Mouse (Mus musculus): ENCODE data around the gene Setdb2.

The Setdb2 gene

DNA sequence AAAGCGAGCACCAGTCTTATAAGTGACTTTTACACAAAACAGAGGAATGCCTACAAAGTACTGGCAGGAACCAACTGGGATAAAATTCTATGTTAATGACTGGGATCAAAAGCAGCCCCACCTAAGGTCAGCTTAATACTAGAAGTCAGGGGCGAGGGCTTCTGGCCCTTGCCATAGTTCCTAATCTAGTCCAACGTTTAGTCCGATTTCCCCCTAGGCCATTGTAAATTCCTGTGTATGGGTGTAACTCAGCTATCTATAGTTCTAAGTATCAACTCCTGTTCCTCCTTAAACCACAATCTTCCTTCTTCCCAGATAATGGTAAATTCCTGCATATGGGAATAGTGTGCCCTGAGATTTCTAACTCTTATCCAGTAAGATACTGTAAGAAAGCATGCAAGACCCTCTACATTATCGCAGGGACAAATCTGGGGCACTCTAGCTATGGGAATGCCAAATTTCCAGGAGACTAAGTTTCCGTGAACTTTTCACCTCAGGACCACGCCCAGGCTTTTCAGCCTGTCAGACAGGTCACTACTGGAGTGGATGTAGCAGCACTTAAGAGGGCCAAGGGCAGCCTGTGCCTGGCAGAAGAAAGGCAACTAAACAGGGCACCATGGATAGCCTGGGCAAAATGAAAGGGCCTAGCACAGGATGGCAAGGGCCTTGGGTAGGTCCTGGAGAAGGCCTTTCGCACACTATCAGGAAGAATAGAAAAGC is 74.1 kb downstream of the Setdb2 start:
- DNase-seq = peak; percentile 58

DNA sequence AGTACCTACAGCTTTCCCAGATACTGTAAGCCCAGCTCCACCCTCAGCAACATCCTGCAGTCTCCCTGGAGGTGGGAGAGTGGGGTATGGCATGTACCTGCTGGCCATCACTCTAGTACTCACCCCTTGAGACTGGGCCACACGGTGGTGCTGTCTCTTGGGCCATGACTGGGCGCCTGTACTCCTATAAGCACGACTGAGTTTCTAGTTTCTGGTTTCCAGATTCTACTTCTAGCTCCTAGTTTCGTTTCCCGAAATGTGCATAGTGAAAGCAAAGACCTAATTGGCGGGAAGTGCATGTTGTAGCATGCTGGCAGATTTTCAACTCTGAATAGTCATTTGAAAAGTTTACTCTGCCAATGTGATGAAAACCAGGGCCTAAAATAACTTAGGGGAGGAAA is 75.4 kb downstream of the Setdb2 start, which contains the start of gene Phf11d:
Phf11d (minus strand) TSS at position 227 of the 401 bp plus-strand sequence.
- peak; percentile 87 for DNase-seq
